Mouse (Mus musculus): ENCODE data around the gene Nup155. TPM values are rescaled to one million over a fixed set of nuclear protein-coding genes. Genes with fewer than 3 reads are reported as not detected.

The Nup155 gene
- polyA plus RNA-seq, 1 experiment: 17.1 TPM

- Histone ChIP-seq H3K36me3 (ENCODE audit: control insufficient read depth, insufficient read depth, low read length) (peaks cover 11% of the 10 kb centered on the region), H3K4me3 (ENCODE audit: control insufficient read depth, insufficient read depth, low read length) (peak overlapping the region; percentile 98; the same call in 1 of the 2 replicates), H3K4me1 (replicated peaks; ENCODE audit: control insufficient read depth, insufficient read depth, low read length) (peaks cover 8% of the 10 kb centered on the region), H3K27ac (ENCODE audit: control insufficient read depth, insufficient read depth, low read length) (no peak overlapping the region), H3K27me3 (ENCODE audit: control insufficient read depth, insufficient read depth, low read length) (no peaks in the 10 kb centered on the region)
- under 1% methylated on average over 8 of the region's 8 CpGs for WGBS
- TF ChIP-seq POLR2A (IDR thresholded peaks at IDR 0.05; ENCODE audit: control insufficient read depth, extremely low read depth, insufficient read depth, low read length, poor library complexity): no peak
- TF ChIP-seq CTCF (IDR thresholded peaks at IDR 0.05; ENCODE audit: borderline replicate concordance, control insufficient read depth, extremely low read depth, insufficient read depth, low read length, poor library complexity): no peak
- no peak for DNase-seq
Measured at GRCm38 (mm10) chr15:8109782-8110181, 709 bp downstream of the Nup155 start.

DNA sequence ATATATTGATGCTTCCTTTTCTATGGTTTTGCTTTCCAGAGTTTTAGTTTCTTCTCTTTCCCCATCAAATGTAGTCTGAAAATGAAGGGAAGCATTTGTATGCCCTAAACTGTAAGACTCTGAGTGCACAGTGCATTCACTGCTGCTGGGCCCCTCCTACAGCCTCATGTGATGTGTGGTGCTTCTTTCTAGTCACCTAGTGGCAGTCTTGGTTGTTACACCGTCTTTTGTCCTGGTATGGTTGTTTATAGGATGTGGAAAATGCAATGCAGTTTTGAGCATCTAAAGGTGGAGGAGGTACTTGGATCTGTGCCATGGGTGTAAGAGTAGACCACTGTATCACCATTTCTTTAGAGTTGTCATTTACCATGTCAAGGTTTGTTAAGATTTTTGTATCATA, 20.2 kb downstream of the Nup155 start:
- Histone ChIP-seq H3K27me3 (ENCODE audit: control insufficient read depth, insufficient read depth, low read length) (no peaks in the 10 kb centered on the region), H3K4me3 (ENCODE audit: control insufficient read depth, insufficient read depth, low read length) (no peak overlapping the region), H3K36me3 (ENCODE audit: control insufficient read depth, insufficient read depth, low read length) (peaks cover 53% of the 10 kb centered on the region), H3K4me1 (replicated peaks; ENCODE audit: control insufficient read depth, insufficient read depth, low read length) (no peaks in the 10 kb centered on the region), H3K27ac (ENCODE audit: control insufficient read depth, insufficient read depth, low read length) (no peak overlapping the region)
- TF ChIP-seq CTCF (IDR thresholded peaks at IDR 0.05; ENCODE audit: borderline replicate concordance, control insufficient read depth, extremely low read depth, insufficient read depth, low read length, poor library complexity) (no peak), POLR2A (IDR thresholded peaks at IDR 0.05; ENCODE audit: control insufficient read depth, extremely low read depth, insufficient read depth, low read length, poor library complexity) (no peak)
- WGBS: 85% methylated on average over 1 of the region's 1 CpGs
- DNase-seq: no peak

GRCm38 (mm10) chr15:8131268-8131667, 22.2 kb downstream of the Nup155 start:
- Histone ChIP-seq H3K36me3 (ENCODE audit: control insufficient read depth, insufficient read depth, low read length) (peaks cover 63% of the 10 kb centered on the region), H3K27me3 (ENCODE audit: control insufficient read depth, insufficient read depth, low read length) (no peaks in the 10 kb centered on the region), H3K4me3 (ENCODE audit: control insufficient read depth, insufficient read depth, low read length) (no peak overlapping the region), H3K4me1 (replicated peaks; ENCODE audit: control insufficient read depth, insufficient read depth, low read length) (no peaks in the 10 kb centered on the region), H3K27ac (ENCODE audit: control insufficient read depth, insufficient read depth, low read length) (no peak overlapping the region)
- no peak for TF ChIP-seq POLR2A (IDR thresholded peaks at IDR 0.05; ENCODE audit: control insufficient read depth, extremely low read depth, insufficient read depth, low read length, poor library complexity)
- no peak for TF ChIP-seq CTCF (IDR thresholded peaks at IDR 0.05; ENCODE audit: borderline replicate concordance, control insufficient read depth, extremely low read depth, insufficient read depth, low read length, poor library complexity)
- WGBS: 99% methylated on average over 3 of the region's 3 CpGs
- no peak for DNase-seq

- H3K27me3 ChIP-seq (ENCODE audit: control insufficient read depth, insufficient read depth, low read length): no peaks in the 10 kb centered on the region
- H3K36me3 ChIP-seq (ENCODE audit: control insufficient read depth, insufficient read depth, low read length): peaks cover 63% of the 10 kb centered on the region
- H3K27ac ChIP-seq (ENCODE audit: control insufficient read depth, insufficient read depth, low read length): no peak overlapping the region
- TF ChIP-seq CTCF (IDR thresholded peaks at IDR 0.05; ENCODE audit: borderline replicate concordance, control insufficient read depth, extremely low read depth, insufficient read depth, low read length, poor library complexity) (no peak), POLR2A (IDR thresholded peaks at IDR 0.05; ENCODE audit: control insufficient read depth, extremely low read depth, insufficient read depth, low read length, poor library complexity) (no peak)
- H3K4me3 ChIP-seq (ENCODE audit: control insufficient read depth, insufficient read depth, low read length): no peak overlapping the region
- H3K4me1 ChIP-seq (replicated peaks; ENCODE audit: control insufficient read depth, insufficient read depth, low read length): no peaks in the 10 kb centered on the region
- no peak for DNase-seq
Measured at GRCm38 (mm10) chr15:8131761-8132160, 22.7 kb downstream of the Nup155 start.

- H3K36me3 ChIP-seq (ENCODE audit: control insufficient read depth, insufficient read depth, low read length): peaks cover 68% of the 10 kb centered on the region
- no peaks in the 10 kb centered on the region for H3K4me1 ChIP-seq (replicated peaks; ENCODE audit: control insufficient read depth, insufficient read depth, low read length)
- H3K4me3 ChIP-seq (ENCODE audit: control insufficient read depth, insufficient read depth, low read length): no peak overlapping the region
- TF ChIP-seq CTCF (IDR thresholded peaks at IDR 0.05; ENCODE audit: borderline replicate concordance, control insufficient read depth, extremely low read depth, insufficient read depth, low read length, poor library complexity) (no peak), POLR2A (IDR thresholded peaks at IDR 0.05; ENCODE audit: control insufficient read depth, extremely low read depth, insufficient read depth, low read length, poor library complexity) (no peak)
- H3K27ac ChIP-seq (ENCODE audit: control insufficient read depth, insufficient read depth, low read length): no peak overlapping the region
- no peaks in the 10 kb centered on the region for H3K27me3 ChIP-seq (ENCODE audit: control insufficient read depth, insufficient read depth, low read length)
- DNase-seq: no peak
- 94% methylated on average over 5 of the region's 5 CpGs for WGBS
Measured at GRCm38 (mm10) chr15:8135606-8136005, 26.5 kb downstream of the Nup155 start.

GRCm38 (mm10) chr15:8161841-8162240, 52.8 kb downstream of the Nup155 start:
- DNase-seq: no peak
- Histone ChIP-seq H3K27me3 (ENCODE audit: control insufficient read depth, insufficient read depth, low read length) (no peaks in the 10 kb centered on the region), H3K4me3 (ENCODE audit: control insufficient read depth, insufficient read depth, low read length) (no peak overlapping the region), H3K27ac (ENCODE audit: control insufficient read depth, insufficient read depth, low read length) (no peak overlapping the region), H3K36me3 (ENCODE audit: control insufficient read depth, insufficient read depth, low read length) (peaks cover 23% of the 10 kb centered on the region), H3K4me1 (replicated peaks; ENCODE audit: control insufficient read depth, insufficient read depth, low read length) (no peaks in the 10 kb centered on the region)
- no peak for TF ChIP-seq CTCF (IDR thresholded peaks at IDR 0.05; ENCODE audit: borderline replicate concordance, control insufficient read depth, extremely low read depth, insufficient read depth, low read length, poor library complexity)
- TF ChIP-seq POLR2A (IDR thresholded peaks at IDR 0.05; ENCODE audit: control insufficient read depth, extremely low read depth, insufficient read depth, low read length, poor library complexity): no peak
- WGBS: 75% methylated on average over 1 of the region's 1 CpGs

Data from thymus, adult 2 months (tissue).